Mouse (Mus musculus) fibroblast of lung, adult 2 months (primary cell): Measurements from ENCODE around the gene Vangl1.
"Not testable (repeated sequence)": the region's sequence is repeated elsewhere in the genome, so short reads cannot be mapped to it uniquely, and the experiment has no call there.

Source experiments
- DNase-seq: peaks from one replicate; pipeline ENCODE4 v3.0.0-alpha.2; 2011; ENCODE audit warnings: low read depth

The Vangl1 gene

DNA sequence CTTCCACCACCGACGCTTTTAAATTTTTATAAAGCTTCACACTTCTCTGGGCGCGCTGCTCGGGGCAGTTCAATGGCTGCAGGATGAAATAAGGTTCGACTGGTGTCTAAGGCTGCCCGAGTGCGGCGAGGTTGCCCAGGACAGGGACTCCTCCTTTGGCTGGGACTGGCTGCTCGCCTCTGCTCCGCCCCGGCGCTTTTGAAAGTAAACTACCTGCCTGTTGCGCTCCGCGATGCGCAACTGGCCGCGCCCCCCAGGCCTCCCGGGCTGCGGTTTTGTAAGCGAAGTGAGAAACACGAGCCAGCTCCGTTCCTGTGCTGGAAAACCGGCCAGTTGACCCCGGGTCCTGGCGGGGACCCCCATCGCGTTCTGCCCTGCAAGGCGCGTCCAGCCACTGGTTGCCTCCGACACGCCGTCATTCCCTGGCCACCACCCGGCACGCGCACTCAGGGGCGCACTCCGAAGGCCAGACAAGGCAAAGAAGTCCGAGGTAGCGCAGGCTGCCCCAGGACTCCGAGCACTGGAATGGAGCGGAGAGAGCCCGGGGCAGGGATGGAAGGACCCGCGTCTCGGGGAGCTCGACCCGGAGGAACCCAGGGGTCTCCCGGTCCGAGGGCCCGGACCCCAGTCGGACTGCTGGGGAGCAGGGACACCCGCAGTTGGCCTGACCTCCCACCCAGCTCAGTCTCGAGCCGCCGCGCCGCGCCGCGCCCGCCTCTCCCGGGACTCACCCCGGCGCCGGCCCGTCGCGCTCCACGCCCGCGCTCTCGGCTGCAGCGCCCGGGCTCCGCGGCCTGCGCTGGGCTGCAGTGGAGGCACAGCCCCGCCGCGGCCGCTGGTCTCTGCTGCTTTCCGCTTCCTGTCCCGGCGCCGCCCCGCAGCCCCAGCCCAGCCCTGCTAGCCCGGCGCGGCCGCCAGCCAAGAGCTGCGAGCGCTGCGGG, at the start of gene Vangl1:
Gene Vangl1, minus strand, starts transcription at position 913 of the 941 bp plus-strand sequence.
- DNase-seq: no peak

DNA sequence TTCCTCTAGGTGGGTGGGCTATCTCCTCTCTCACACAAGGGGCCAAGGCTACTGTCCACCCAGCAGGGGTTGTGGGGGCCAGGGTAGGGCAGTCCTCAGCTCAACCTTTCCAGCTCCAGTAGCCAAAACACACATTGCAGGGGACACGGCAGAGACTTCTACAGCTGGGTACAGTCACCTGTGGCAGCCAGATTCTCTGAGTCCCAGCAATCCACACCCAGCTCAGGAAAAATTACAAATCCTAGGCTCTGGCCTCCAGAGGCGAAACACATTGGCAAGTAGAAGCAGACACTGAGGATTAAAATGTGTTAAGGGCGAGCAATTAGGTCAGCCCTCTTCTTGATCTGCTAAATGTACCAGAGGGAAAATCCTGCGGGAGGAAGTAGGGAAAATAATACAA, 49.1 kb upstream of the Vangl1 start:
- no peak for DNase-seq

DNA sequence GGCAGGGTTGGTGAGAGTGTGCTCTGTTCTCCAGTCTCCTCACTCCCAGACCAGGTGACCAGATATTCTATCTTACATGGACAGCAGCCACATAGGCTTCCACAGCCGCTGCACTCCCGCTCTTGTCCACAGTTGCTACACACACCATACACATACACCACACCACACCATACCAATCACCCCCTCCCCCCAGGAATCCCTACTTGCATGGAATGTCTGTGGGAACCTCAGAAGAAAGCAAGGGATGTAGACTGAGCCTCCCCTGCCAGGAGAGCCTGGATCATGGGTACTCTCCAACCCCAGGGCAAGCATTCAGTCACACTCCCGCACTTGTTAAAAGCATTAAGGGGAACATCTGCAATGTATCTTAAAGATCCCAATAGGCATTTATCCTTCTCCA, 48.4 kb upstream of the Vangl1 start:
- no peak for DNase-seq

DNA sequence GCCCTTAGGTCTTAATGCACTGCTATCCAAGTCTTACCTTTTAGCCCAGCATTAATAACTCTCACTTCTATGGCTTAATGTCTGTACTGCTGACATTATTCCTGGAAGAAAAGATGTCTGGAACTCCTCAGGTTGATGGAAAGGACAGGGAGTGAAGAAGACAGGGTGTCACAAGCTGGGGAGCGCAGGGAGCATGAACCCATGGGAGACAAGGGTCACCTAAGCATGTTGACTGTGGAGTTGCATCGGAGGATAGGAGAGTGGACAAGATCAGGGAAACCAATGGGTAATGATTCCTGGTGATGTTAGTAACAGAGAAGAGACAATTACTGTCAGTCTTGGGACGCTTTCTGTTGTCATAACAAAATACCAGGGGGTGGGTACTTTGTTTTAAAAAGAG, 46.4 kb upstream of the Vangl1 start:
- no peak for DNase-seq

DNA sequence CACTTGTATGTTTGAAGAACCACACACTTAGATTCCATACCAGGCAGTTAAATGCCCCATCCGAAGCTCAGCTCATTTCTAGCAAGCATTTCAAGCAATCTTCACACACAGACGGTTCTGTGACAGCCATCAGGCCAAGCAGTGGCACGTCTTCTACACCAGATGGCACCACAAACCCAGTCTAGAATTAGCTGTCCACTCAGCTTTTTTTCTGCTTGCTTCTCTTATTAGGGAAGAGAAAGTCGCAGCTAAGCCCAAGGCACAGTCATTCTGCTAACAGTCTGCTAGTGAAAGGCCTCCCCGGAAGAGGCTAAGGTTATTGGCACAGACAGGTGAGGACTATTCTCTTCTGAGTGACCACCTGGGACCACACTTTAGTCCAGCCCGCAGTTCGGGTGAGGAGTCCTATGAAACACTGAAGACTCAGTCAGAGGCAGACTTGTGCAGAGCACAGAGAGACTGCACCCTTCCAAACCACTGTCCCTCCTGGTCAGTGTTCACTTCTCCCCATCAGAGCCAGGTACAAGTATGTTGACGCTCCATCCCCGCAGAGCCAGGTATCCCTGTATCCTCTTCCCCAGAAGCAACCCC, 45.0 kb upstream of the Vangl1 start:
- no peak for DNase-seq

DNA sequence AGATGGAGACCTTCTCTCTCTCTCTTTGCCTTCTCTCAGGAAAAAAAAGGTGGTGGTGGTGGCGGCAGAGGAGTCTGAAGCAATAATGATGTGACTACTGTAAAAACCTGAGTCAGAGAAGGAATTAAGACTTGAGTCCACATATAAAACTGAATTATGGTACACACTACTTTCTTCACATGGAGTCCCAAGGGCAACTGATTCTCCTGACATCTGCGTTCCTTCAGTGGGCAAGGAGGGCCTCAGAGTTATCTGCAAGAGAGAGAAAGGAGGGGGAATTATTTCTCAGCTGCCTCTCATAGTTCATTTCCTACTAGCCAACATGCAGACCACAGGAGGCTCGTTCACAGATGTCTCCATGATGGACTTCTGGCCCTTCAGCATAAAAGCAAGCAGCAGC, 40.1 kb upstream of the Vangl1 start:
- no peak for DNase-seq

DNA sequence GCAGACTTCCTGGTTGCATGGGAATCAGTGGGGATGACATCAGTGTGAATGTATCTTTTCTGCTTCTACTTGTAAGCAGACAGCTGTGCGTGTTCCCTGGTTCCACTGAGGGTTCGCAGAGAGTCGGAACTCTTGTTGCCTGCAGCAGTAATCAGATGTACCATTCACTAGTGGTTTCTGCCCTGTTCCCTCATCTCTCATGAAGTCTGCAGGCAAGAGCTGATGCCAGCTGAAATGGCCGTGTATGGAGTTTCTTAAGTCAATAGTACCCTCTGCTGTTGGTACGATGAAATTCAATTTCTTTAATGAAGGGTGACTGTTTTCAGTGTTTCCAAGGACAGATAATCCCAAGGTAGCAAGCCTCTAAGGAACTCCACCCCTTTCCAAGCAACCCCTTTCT, 38.4 kb upstream of the Vangl1 start:
- peak; percentile 30 for DNase-seq

DNA sequence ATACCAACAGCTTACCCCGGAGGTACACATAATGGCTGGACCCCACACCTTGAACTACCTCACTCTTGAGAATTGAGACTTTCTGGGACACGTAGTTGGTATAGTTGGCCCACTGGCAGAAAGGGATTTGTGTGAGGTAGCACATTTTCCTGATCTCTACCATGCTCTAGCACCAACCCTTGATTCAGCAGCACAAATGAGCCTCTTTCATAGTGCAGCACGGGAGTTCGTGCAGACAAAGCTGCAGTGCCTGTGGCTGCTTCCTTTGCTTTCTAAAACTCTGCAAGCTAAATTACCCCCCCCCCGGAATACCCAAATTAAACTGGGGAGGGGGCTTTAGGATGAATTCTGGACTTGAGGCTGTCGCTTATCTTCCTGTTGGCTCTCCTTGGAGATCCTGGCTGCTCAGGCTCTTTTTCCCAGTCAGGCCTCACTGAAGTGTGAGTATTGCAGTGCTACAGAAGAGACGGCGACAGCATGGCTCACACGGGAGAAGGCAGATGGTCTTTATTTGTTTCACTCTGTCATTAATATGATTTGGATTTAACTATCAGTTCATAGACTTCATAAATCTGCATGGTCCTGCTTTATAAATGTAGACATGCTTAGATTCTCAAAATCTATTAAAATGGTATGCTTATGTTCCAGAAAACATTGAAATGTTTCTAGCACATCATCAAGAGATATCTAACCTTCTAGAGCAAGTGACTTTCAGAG, 27.1 kb upstream of the Vangl1 start:
- no peak for DNase-seq

DNA sequence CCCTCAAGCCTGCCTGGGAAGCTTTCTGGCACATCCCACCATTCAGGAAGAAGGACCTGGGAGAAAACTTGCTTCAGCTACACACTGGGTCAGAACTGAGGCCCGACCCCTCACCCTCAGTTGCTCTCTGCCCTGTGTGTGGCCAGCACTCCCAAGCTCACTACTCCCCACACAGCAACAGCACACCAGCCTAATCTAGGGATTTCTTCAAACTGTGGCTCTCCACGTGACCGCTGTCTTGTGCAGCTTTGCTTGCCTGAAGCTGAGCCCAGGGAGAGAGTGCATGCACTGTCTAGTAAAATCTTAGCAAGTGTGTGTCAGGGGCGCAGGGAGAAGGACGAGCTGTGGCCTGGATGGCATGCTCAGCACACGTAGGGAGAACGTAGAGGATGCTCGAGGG, 18.3 kb upstream of the Vangl1 start:
- DNase-seq: no peak

DNA sequence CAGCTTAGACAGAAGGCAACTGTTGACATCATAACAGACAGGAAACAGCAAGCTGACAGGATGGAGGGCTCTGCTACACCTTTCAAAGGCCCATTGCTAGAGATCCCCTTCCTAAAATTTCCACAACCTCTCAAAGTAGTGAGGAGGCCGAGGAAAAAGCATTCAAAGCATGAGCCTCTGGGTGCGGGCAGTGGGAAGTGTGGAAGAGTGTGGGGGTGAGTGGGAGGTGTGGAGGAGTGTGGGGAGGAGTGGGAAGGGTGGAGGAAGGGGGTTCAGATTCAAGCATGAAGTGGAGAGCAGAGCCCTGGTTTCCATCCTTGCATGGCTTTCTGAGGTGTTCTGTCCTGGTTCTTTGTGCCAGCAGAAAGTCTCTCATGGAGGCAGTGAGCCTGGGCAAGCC, 13.8 kb upstream of the Vangl1 start:
- no peak for DNase-seq

DNA sequence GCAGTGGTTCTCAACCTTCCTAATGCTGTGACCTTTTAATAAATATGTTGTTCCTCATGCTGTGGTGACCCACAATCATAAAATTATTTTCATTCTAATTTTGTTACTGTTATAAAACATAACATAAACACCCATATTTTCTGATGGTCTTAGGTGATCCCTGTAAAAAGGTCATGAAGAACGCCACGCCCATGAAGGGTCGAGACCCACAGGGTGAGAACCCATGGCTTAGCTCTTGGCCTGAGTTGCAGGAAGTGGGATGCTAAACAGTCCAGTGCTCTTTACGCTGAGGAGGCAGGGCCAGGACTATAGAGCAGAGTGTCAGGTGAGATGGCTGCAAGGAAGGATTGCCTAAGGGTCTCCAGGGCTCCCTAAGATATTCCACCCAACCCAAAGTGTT, 10.2 kb upstream of the Vangl1 start:
- no peak for DNase-seq

DNA sequence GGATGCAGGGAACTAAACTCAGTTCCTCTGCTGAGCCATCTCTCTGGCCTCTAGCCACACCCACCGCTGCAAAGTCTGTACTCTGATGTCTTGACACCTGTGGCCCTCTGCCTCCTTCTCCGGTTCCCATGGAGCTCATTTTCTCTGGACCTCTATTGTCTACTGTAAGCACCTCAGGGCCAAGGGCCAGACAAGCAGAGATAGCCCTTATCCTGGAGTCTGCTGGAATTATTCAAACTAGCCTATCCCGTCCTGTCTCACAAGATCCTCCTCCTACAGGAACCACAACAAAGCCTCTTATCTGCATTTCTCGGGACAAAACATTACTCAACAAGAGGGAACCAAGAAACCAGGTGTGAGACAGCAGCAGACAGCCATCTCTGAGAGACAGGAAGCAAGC, 9.8 kb upstream of the Vangl1 start:
- no peak for DNase-seq

DNA sequence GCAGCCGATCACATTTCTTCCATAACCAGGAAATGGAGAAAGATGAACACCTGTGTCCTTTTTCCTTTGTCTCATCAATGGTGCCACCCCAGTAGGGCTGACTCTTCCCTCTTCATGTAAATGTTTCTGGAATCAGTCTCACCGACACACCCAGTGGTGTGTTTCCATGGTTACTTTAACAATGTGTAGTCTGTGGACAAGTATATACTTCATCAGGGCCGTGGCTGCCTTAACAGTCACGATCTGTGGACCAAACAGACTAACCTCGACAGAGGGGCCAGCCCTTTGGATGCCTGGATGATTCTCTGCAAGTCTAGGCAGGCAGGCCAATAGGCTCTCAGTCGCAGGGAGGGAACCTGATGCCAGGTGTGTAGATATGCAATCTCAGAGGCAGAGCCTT, 8.4 kb upstream of the Vangl1 start:
- no peak for DNase-seq

DNA sequence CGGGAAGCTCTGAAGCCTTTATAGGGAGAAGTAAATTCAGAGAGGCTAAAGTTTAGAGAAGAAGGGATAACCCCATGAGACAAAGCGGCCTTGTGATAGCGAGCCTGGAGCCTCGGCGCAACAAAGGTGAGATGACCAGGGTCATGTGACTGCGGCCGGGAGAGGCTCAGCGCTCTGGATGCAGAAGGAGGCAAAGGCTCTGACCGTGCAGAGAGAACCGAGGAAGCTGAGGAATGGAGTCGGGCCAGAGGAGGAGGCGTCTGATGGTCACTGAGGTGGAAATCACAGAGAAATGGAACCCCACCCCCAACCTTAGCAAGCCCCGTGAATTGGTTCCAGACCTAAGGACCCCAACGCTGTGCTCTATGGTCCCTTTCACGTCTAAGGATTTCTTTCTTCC, 7.8 kb upstream of the Vangl1 start:
- no peak for DNase-seq

DNA sequence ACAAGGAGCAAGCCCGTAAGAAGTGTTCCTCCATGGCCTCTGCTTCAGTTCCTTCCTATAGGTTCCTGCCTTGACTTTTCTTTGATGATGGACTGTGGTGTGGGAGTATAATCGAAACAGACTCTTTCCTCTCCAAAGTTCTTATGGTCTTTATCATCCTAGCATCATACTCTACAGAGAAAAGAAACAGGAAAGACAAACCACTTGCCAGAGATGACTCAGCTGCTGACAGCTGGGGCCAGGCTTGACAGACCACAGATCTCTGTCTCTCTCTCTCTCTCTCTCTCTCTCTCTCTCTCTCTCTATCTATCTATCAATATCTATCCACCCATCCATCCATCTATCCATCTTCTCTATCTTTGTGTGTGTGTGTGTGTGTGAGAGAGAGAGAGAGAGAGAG, 6.8 kb upstream of the Vangl1 start:
- no peak for DNase-seq

DNA sequence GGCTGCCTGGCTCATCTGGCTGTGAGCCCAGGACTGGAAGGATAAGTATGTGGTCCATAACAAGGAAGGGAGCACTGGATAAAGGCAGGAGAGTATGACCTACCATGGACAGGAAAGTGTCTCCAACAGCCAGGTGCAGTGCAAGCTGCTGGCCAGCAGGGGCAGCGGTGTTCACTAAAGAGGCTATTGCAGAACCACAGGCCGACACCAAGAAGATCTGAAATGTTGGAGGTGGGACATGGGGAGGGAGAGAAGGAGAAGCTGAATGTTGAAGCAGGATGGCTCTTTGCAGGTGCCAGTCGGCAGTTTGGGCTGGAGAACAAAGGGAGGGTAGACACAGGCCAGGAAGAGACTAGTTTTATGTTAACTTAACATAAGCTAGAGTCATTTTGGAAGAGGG, 6.3 kb upstream of the Vangl1 start:
- no peak for DNase-seq

DNA sequence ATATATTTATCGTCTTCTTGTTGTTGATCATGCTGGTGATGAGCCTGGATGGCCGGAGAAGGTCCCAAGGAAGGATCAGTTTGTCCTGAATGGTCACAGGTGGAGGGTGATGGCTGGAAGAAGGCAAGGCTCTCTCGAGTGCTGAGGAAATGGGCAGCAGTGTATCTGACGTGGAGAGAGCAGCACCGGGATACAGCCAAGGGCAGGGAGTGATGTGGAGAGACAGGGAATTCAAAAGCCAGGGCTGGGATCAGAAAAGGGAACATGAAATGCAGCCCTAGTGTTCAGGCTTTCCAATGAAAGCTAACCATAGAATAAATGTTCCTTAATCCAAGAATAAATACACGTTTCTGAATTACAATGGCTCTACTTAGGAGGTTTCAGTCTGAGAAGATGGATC, 4.4 kb upstream of the Vangl1 start:
- no peak for DNase-seq

DNA sequence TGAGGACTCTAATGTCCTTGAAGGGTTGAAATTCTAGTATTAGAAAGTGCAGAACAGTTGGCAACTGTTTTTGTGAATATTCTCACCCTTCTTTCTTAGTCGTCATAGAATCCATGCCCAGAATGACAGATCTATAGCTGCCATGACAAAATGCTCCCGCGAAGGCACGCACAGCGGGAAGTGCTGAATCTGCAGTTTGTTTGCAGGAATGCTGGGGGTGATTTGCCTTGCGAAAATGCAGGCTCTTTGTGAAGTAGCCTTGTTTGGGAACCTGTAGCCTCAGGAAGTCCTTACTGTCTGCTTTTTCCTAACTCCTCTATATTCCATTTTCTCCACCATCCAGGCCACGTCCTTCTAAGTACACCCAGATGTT, 951 bp upstream of the Vangl1 start:
- DNase-seq: no peak

DNA sequence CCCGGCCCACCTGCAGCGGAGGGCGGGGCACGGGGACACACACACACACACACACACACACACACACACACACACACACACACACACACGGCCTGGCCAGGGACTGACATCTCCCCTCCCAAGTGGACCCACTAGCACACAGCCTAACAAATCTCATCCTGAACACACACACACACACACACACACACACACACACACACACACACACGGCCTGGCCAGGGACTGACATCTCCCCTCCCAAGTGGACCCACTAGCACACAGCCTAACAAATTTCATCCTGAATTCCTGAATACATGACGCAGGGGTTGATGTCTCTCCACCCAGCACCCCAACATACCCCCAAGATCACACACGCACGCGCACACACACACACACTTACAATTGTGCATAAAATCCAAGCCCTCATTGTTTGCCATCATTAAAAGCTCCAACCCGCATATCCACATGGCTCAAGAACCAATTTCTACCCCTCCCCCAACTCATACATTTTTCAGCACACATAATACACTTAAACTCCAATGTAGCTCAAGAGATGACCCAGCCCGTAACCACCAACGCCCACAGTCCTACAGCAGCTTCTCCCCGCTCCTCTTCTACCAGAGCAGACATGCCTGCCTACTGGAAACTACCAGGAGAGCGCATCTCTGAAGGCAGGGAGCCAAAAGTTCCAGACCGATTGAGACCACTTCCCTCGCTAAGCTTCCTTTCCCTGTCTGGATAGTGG, 403 bp upstream of the Vangl1 start:
- not testable (repeated sequence) for DNase-seq

DNA sequence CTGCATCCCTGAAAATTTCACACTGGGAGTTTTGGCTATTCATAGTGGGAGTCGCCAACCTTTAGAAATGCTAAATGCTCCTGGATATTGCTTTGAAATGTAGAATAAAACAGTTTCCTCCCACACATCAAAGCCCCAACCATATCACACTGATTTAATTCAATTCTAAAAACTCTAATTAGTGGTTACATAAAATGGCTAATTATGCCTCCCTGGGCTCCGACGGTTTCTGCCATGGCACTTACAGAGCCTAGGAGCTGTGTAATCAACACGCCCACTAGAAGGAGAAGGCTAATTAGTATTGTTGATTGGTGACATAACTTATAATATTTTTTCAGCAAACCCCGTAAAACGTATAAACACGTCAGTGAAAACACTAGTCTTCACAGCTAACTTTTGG, 1.4 kb downstream of the Vangl1 start:
- no peak for DNase-seq

DNA sequence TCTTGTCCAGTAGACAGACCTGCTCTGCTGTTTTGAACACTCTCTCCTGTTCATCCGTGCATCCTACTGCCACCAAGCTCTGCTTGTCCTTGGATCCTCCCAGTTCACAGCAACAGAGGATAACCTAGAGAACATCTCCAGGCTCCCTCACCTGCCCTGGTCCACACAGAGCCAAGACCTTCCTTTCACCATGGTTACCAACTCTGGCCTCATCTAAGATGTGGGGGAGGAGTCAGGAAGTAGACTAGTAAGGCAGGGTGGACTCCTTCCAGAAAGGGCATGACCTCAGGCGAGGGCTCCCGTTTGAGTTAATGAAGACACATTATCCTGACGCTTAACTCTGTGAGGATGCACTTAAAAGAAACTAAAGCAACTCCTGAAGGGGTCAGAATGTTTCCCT, 4.5 kb downstream of the Vangl1 start:
- no peak for DNase-seq

DNA sequence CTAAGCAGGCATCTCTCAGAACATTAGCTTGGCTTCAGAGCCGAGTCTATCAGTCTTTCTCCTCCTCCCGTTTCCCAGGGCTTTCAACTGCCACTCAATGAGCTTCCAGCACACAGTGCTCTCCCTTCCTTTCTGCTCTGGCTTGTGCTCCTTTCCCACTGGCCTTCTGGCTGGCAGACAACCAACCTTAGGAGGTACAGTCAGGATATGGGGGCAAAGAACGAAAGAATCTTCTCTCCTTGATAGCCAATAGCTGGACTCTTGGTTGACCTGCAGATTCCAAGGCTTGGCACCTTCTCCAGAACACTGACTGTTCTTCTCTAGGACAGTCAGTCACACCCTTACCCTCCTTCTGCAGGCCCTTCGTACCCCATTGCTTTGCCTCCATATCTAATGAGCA, 5.3 kb downstream of the Vangl1 start:
- DNase-seq: no peak

DNA sequence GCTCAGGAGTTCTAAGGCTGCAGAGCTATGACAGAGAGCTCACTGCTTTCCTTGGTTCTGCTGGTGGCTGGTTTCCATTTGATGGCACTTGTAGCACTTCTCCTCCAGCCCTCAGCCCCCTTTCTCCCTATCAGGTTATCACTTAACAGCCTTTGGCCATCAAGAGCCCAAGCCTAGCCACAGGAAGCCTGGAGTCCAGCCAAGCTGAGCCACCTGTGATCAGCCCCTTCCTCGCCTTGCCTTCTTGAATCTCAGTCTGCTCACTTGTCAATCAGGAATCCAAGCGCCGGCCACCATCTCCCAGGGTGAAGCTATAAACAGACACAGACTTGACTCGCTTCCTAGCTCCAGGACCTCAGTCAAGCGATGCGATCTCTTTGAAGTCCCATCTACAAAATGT, 6.0 kb downstream of the Vangl1 start:
- no peak for DNase-seq
